Mouse (Mus musculus) c-Kit-negative CD71-positive TER-119-positive erythroid progenitor cells, embryonic 14.5 days (primary cell): ENCODE results near the gene Dock4.

Experiments used
- DNase-seq: peaks from one replicate; pipeline ENCODE4 v3.0.0-alpha.2; 2013; ENCODE audit warnings: low read depth, low spot score

The Dock4 gene

GRCm38 (mm10) chr12:40884976-40885375 lies 439.2 kb downstream of the Dock4 start:
- no peak for DNase-seq

GRCm38 (mm10) chr12:40885377-40885776 lies 439.6 kb downstream of the Dock4 start:
- peak; percentile 51 for DNase-seq

GRCm38 (mm10) chr12:40887496-40887895 lies 441.7 kb downstream of the Dock4 start:
- no peak for DNase-seq

GRCm38 (mm10) chr12:40888261-40888791 lies 442.6 kb downstream of the Dock4 start:
- peak; percentile 74 for DNase-seq

- no peak for DNase-seq
Measured at GRCm38 (mm10) chr12:40888829-40889228, 443.1 kb downstream of the Dock4 start.

- DNase-seq = peak; percentile 49
Measured at GRCm38 (mm10) chr12:40889534-40889933, 443.8 kb downstream of the Dock4 start.

GRCm38 (mm10) chr12:40891168-40891567 lies 445.4 kb downstream of the Dock4 start:
- DNase-seq = peak; percentile 47

GRCm38 (mm10) chr12:40893741-40894140 lies 448.0 kb downstream of the Dock4 start:
- DNase-seq = no peak

- DNase-seq = no peak
Measured at GRCm38 (mm10) chr12:40894695-40895094, 448.9 kb downstream of the Dock4 start.
